ENCODE assay signal across 8 mouse cellular contexts in the genomic region with DNA sequence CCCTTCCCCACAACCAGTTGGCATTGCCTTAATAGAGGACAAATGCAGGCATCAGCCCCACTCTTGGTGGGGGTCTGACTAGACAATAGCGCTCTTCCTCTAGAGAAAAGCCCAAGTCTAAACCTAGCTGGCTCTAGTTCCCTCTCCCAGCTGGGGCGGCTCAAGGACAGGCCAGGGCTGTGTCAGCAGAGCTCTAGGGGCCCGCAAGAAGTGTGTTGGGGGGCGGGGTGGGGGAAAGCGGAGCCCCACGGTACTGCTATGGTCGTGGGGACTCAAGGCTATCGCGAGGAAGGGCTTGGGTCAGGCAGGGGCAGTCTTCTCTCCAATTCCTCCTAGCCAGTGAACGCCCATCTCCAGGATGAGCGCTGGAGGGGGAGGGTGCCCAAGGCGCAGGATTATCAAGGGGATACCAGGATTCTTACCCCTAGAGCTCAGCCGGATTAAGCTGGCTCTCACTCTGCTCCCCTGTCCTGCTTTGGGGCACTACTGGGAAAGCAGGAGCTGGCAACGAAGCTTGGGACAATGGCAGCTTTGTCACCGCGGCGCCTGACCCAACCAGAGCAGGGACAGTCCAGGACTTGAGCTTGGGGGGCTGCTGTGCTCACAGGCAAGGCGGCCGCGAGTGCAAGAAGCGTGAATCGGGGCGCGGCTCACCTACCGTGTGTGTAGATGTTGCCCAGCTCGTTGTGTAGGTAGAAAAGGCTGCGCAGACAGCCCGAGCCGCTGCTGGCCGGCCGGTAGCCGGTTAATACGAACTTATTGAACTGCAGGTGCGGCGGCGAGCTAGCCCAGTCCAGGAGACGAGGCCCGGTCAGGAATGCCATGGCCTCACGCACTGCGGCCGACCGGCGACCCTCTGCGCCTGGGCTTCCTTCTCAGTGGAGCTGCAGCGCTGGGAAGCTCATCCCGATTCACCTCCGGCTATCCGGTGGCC. TPM values are rescaled to one million over a fixed set of nuclear protein-coding genes. Genes with fewer than 3 reads are reported as not detected.
DNase-seq lines count a peak whose midpoint lies in the region; ATAC-seq and TF ChIP-seq lines count a peak whose summit lies in the region.

No protein-coding gene starts in this region.

- peak overlapping the region; percentile 96 for H3K4me2 ChIP-seq in intestine, postnatal 0 days (replicated peaks; ENCODE audit: low read depth)
- H3K4me2 ChIP-seq in stomach, postnatal 0 days (replicated peaks; ENCODE audit: low read depth) = peak overlapping the region; percentile 94

- H3K4me3 ChIP-seq in liver, adult 2 months (ENCODE audit: insufficient read depth, low read depth, low read length) = peak overlapping the region; percentile 67
- peak overlapping the region; percentile 67 for H3K4me3 ChIP-seq in bone marrow, adult 2 months (replicated peaks; ENCODE audit: control insufficient read depth, low read depth, low read length)
- H3K4me3 ChIP-seq in forebrain, embryonic 10.5 days = peak overlapping the region; percentile 79
- peak overlapping the region; percentile 59 for H3K4me3 ChIP-seq in intestine, postnatal 0 days (ENCODE audit: low read depth, low read length)
- peak overlapping the region; percentile 80 for H3K4me3 ChIP-seq in midbrain, embryonic 10.5 days
- H3K4me3 ChIP-seq in stomach, postnatal 0 days (ENCODE audit: low read depth, low read length) = peak overlapping the region; percentile 72

- no peak for TF ChIP-seq EP300 in stomach, postnatal 0 days (optimal IDR thresholded peaks at IDR 0.05)

- TF ChIP-seq CTCF in liver, adult 2 months (IDR thresholded peaks at IDR 0.05; ENCODE audit: low read depth, low read length) = no peak
- no peak for TF ChIP-seq CTCF in bone marrow, adult 2 months (IDR thresholded peaks at IDR 0.05; ENCODE audit: control insufficient read depth, insufficient read depth, low read length)
- no peak for TF ChIP-seq CTCF in intestine, postnatal 0 days (IDR thresholded peaks at IDR 0.05; ENCODE audit: low read depth)
- no peak for TF ChIP-seq CTCF in stomach, postnatal 0 days (IDR thresholded peaks at IDR 0.05; ENCODE audit: low read depth)

- H3K79me2 ChIP-seq in liver, adult 2 months (ENCODE audit: control insufficient read depth, insufficient read depth, low read length) = no peaks in the 10 kb centered on the region

- no peak overlapping the region for H3K27ac ChIP-seq in liver, adult 2 months (replicated peaks; ENCODE audit: insufficient read depth, low read depth, low read length)
- H3K27ac ChIP-seq in bone marrow, adult 2 months (ENCODE audit: control insufficient read depth, insufficient read depth, low read depth, low read length, poor library complexity) = peak overlapping the region; percentile 20; the same call in 1 of the 2 replicates
- H3K27ac ChIP-seq in forebrain, embryonic 10.5 days = peak overlapping the region; percentile 87
- H3K27ac ChIP-seq in intestine, postnatal 0 days (ENCODE audit: low read depth, low read length) = peak overlapping the region; percentile 36; the same call in 1 of the 2 replicates
- peak overlapping the region; percentile 89 for H3K27ac ChIP-seq in midbrain, embryonic 10.5 days (replicated peaks)
- H3K27ac ChIP-seq in stomach, postnatal 0 days (replicated peaks) = peak overlapping the region; percentile 86

- no peak for TF ChIP-seq POLR2A in liver, adult 2 months (IDR thresholded peaks at IDR 0.05; ENCODE audit: extremely low read depth, insufficient read depth, low read length)
- no peak for TF ChIP-seq POLR2A in bone marrow, adult 2 months (IDR thresholded peaks at IDR 0.05; ENCODE audit: borderline replicate concordance, control insufficient read depth, low read depth, low read length)

- peak overlapping the region; percentile 66 for H3K9ac ChIP-seq in liver, adult 2 months (ENCODE audit: low read depth, low read length)
- peak overlapping the region; percentile 60 for H3K9ac ChIP-seq in intestine, postnatal 0 days (ENCODE audit: low read depth, low read length)
- H3K9ac ChIP-seq in stomach, postnatal 0 days (ENCODE audit: low read length) = peak overlapping the region; percentile 71

- 0 out of 2 replicates have a peak, but pooled peaks cover 7% of the 10 kb centered on the region for H3K9me3 ChIP-seq in forebrain, embryonic 10.5 days
- H3K9me3 ChIP-seq in intestine, postnatal 0 days (ENCODE audit: control insufficient read depth) = no peaks in the 10 kb centered on the region
- 0 out of 2 replicates have a peak, but pooled peaks cover 2% of the 10 kb centered on the region for H3K9me3 ChIP-seq in midbrain, embryonic 10.5 days (replicated peaks)
- H3K9me3 ChIP-seq in stomach, postnatal 0 days (ENCODE audit: control insufficient read depth, low read length) = no peaks in the 10 kb centered on the region

- peaks cover 16% of the 10 kb centered on the region for H3K27me3 ChIP-seq in liver, adult 2 months (ENCODE audit: control insufficient read depth, insufficient read depth, low read length)
- H3K27me3 ChIP-seq in forebrain, embryonic 10.5 days (ENCODE audit: poor library complexity, severe bottlenecking) = peaks cover 84% of the 10 kb centered on the region
- peaks cover 28% of the 10 kb centered on the region for H3K27me3 ChIP-seq in intestine, postnatal 0 days (replicated peaks; ENCODE audit: control insufficient read depth, insufficient read depth, low read length)
- H3K27me3 ChIP-seq in midbrain, embryonic 10.5 days (ENCODE audit: low read depth, poor library complexity, severe bottlenecking) = peaks cover 78% of the 10 kb centered on the region
- H3K27me3 ChIP-seq in stomach, postnatal 0 days (ENCODE audit: control insufficient read depth, insufficient read depth, low read length) = 0 out of 2 replicates have a peak, but pooled peaks cover 4% of the 10 kb centered on the region

- no peak for ATAC-seq in intestine, postnatal 0 days
- peak; percentile 2 for ATAC-seq in stomach, postnatal 0 days (ENCODE audit: low FRiP score, low TSS enrichment)

- H3K36me3 ChIP-seq in liver, adult 2 months (ENCODE audit: control insufficient read depth, insufficient read depth, low read length) = no peaks in the 10 kb centered on the region
- peaks cover 36% of the 10 kb centered on the region for H3K36me3 ChIP-seq in forebrain, embryonic 10.5 days (replicated peaks)
- peaks cover 25% of the 10 kb centered on the region for H3K36me3 ChIP-seq in intestine, postnatal 0 days (ENCODE audit: control insufficient read depth, insufficient read depth)
- peaks cover 35% of the 10 kb centered on the region for H3K36me3 ChIP-seq in midbrain, embryonic 10.5 days
- H3K36me3 ChIP-seq in stomach, postnatal 0 days (ENCODE audit: control insufficient read depth, insufficient read depth, low read length) = peaks cover 7% of the 10 kb centered on the region; the same call in 1 of the 2 replicates

- peaks cover 2% of the 10 kb centered on the region; the same call in 1 of the 2 replicates for H3K4me1 ChIP-seq in liver, adult 2 months (ENCODE audit: control insufficient read depth, insufficient read depth, low read length)
- H3K4me1 ChIP-seq in bone marrow, adult 2 months (ENCODE audit: control insufficient read depth, insufficient read depth, low read length) = peaks cover 1% of the 10 kb centered on the region
- H3K4me1 ChIP-seq in forebrain, embryonic 10.5 days = peaks cover 50% of the 10 kb centered on the region
- H3K4me1 ChIP-seq in intestine, postnatal 0 days (replicated peaks; ENCODE audit: control insufficient read depth, insufficient read depth, low read length) = peaks cover 4% of the 10 kb centered on the region; the same call in 1 of the 2 replicates
- H3K4me1 ChIP-seq in midbrain, embryonic 10.5 days = peaks cover 52% of the 10 kb centered on the region
- H3K4me1 ChIP-seq in stomach, postnatal 0 days (replicated peaks; ENCODE audit: control insufficient read depth, insufficient read depth) = peaks cover 8% of the 10 kb centered on the region; the same call in 1 of the 2 replicates

- no peak for DNase-seq in liver, adult 2 months (ENCODE audit: extremely low read depth, low read depth, low spot score)
- no peak for DNase-seq in liver
- peak; percentile 57 for DNase-seq in forebrain, embryonic 10.5 days (ENCODE audit: extremely low spot score, low spot score)
- peak; percentile 63 for DNase-seq in midbrain, embryonic 10.5 days (ENCODE audit: low spot score)
- peak; percentile 55 for DNase-seq in stomach, postnatal 0 days (ENCODE audit: low spot score)
- DNase-seq in thymus, postnatal 14 days = no peak

- 11% methylated on average over 48 of the region's 48 CpGs for WGBS in liver, adult 2 months
- 4% methylated on average over 48 of the region's 48 CpGs for WGBS in bone marrow, adult 2 months
- WGBS in forebrain, embryonic 10.5 days = under 1% methylated on average over 48 of the region's 48 CpGs
- WGBS in intestine, postnatal 0 days = 4% methylated on average over 48 of the region's 48 CpGs
- WGBS in midbrain, embryonic 10.5 days = 1% methylated on average over 48 of the region's 48 CpGs
- WGBS in stomach, postnatal 0 days = 3% methylated on average over 48 of the region's 48 CpGs

RNA-seq across cellular contexts. Expression of gene Paqr4, which starts 1.2 kb away (rescaled TPM):
- 1.3 and 1.6 TPM in 2 replicates for total RNA-seq in liver, adult 2 months (2014; rRNA removed)
- 3.1 and 3.7 TPM in 2 replicates for polyA plus RNA-seq in liver, adult 2 months (2012; rRNA removed)
- 6.4 and 8.1 TPM in 2 replicates for polyA plus RNA-seq in bone marrow, adult 2 months (2011; ENCODE audit: insufficient read depth, insufficient read length, low replicate concordance, missing spikeins)
- polyA plus RNA-seq in forebrain, embryonic 10.5 days (2016; fragmentation: Nextera tagmentation; extraction: Ambion mirVana) = 21.5 and 23.9 TPM in 2 replicates
- polyA plus RNA-seq in intestine, postnatal 0 days (2015; fragmentation: Nextera tagmentation; extraction: Ambion mirVana) = 15.0 and 15.9 TPM in 2 replicates
- 27.6 and 36.2 TPM in 2 replicates for polyA plus RNA-seq in midbrain, embryonic 10.5 days (2016; fragmentation: Nextera tagmentation; extraction: Ambion mirVana)
- 26.3 and 28.0 TPM in 2 replicates for polyA plus RNA-seq in stomach, postnatal 0 days (2015; fragmentation: Nextera tagmentation; extraction: Ambion mirVana)

RNA-seq across cellular contexts. Expression of gene Kremen2, which starts 6.2 kb away (rescaled TPM):
- not detected in 2 replicates for total RNA-seq in liver, adult 2 months (2014; rRNA removed)
- 0.06 TPM in 1 of 2 replicates, not detected in the other for polyA plus RNA-seq in liver, adult 2 months (2012; rRNA removed)
- not detected in 2 replicates for polyA plus RNA-seq in bone marrow, adult 2 months (2011; ENCODE audit: insufficient read depth, insufficient read length, low replicate concordance, missing spikeins)
- 1.5 and 2.9 TPM in 2 replicates for polyA plus RNA-seq in forebrain, embryonic 10.5 days (2016; fragmentation: Nextera tagmentation; extraction: Ambion mirVana)
- 2.7 and 2.8 TPM in 2 replicates for polyA plus RNA-seq in intestine, postnatal 0 days (2015; fragmentation: Nextera tagmentation; extraction: Ambion mirVana)
- polyA plus RNA-seq in midbrain, embryonic 10.5 days (2016; fragmentation: Nextera tagmentation; extraction: Ambion mirVana) = 1.7 and 2.3 TPM in 2 replicates
- polyA plus RNA-seq in stomach, postnatal 0 days (2015; fragmentation: Nextera tagmentation; extraction: Ambion mirVana) = 2.7 and 3.0 TPM in 2 replicates

RNA-seq across cellular contexts. Expression of gene Pkmyt1, which starts 13.3 kb away (rescaled TPM):
- total RNA-seq in liver, adult 2 months (2014; rRNA removed) = 0.18 and 1.0 TPM in 2 replicates
- 1.6 and 2.6 TPM in 2 replicates for polyA plus RNA-seq in liver, adult 2 months (2012; rRNA removed)
- 48.5 and 85.5 TPM in 2 replicates for polyA plus RNA-seq in bone marrow, adult 2 months (2011; ENCODE audit: insufficient read depth, insufficient read length, low replicate concordance, missing spikeins)
- 63.3 and 64.5 TPM in 2 replicates for polyA plus RNA-seq in forebrain, embryonic 10.5 days (2016; fragmentation: Nextera tagmentation; extraction: Ambion mirVana)
- 12.4 and 12.6 TPM in 2 replicates for polyA plus RNA-seq in intestine, postnatal 0 days (2015; fragmentation: Nextera tagmentation; extraction: Ambion mirVana)
- polyA plus RNA-seq in midbrain, embryonic 10.5 days (2016; fragmentation: Nextera tagmentation; extraction: Ambion mirVana) = 58.5 and 59.7 TPM in 2 replicates
- polyA plus RNA-seq in stomach, postnatal 0 days (2015; fragmentation: Nextera tagmentation; extraction: Ambion mirVana) = 17.1 and 17.6 TPM in 2 replicates

RNA-seq across cellular contexts. Expression of gene 1520401A03Rik, which starts 16.9 kb away (rescaled TPM):
- total RNA-seq in liver, adult 2 months (2014; rRNA removed) = under 0.01 TPM in 1 of 2 replicates, not detected in the other
- polyA plus RNA-seq in liver, adult 2 months (2012; rRNA removed) = not detected in 2 replicates
- 0.90 and 3.5 TPM in 2 replicates for polyA plus RNA-seq in bone marrow, adult 2 months (2011; ENCODE audit: insufficient read depth, insufficient read length, low replicate concordance, missing spikeins)
- 0.06 TPM in 1 of 2 replicates, not detected in the other for polyA plus RNA-seq in forebrain, embryonic 10.5 days (2016; fragmentation: Nextera tagmentation; extraction: Ambion mirVana)
- 0.05 TPM in 1 of 2 replicates, not detected in the other for polyA plus RNA-seq in intestine, postnatal 0 days (2015; fragmentation: Nextera tagmentation; extraction: Ambion mirVana)
- polyA plus RNA-seq in midbrain, embryonic 10.5 days (2016; fragmentation: Nextera tagmentation; extraction: Ambion mirVana) = not detected in 2 replicates
- 0.04 and 0.16 TPM in 2 replicates for polyA plus RNA-seq in stomach, postnatal 0 days (2015; fragmentation: Nextera tagmentation; extraction: Ambion mirVana)

RNA-seq across cellular contexts. Expression of gene Flywch1, which starts 31.9 kb away (rescaled TPM):
- 11.1 and 12.6 TPM in 2 replicates for total RNA-seq in liver, adult 2 months (2014; rRNA removed)
- 13.8 and 14.2 TPM in 2 replicates for polyA plus RNA-seq in liver, adult 2 months (2012; rRNA removed)
- 5.5 and 11.2 TPM in 2 replicates for polyA plus RNA-seq in bone marrow, adult 2 months (2011; ENCODE audit: insufficient read depth, insufficient read length, low replicate concordance, missing spikeins)
- polyA plus RNA-seq in forebrain, embryonic 10.5 days (2016; fragmentation: Nextera tagmentation; extraction: Ambion mirVana) = 190 and 197 TPM in 2 replicates
- 36.8 and 39.0 TPM in 2 replicates for polyA plus RNA-seq in intestine, postnatal 0 days (2015; fragmentation: Nextera tagmentation; extraction: Ambion mirVana)
- 187 and 202 TPM in 2 replicates for polyA plus RNA-seq in midbrain, embryonic 10.5 days (2016; fragmentation: Nextera tagmentation; extraction: Ambion mirVana)
- 24.2 and 27.3 TPM in 2 replicates for polyA plus RNA-seq in stomach, postnatal 0 days (2015; fragmentation: Nextera tagmentation; extraction: Ambion mirVana)

Comparison
In these comparisons a context has a peak if more than half of its experiments do, and no peak if none do; other contexts are left out.
1. DNase-seq: peak in forebrain, embryonic 10.5 days (single experiment), midbrain, embryonic 10.5 days (single experiment) and stomach, postnatal 0 days (single experiment); none in liver, adult 2 months (single experiment), liver (single experiment) and thymus, postnatal 14 days (single experiment).
2. Peak in every context shown above with its lines, with median percentiles within 50 percentile points of each other: H3K4me3 ChIP-seq and H3K9ac ChIP-seq.